Mouse (Mus musculus): ENCODE data around the gene Stk10.

The Stk10 gene

DNA sequence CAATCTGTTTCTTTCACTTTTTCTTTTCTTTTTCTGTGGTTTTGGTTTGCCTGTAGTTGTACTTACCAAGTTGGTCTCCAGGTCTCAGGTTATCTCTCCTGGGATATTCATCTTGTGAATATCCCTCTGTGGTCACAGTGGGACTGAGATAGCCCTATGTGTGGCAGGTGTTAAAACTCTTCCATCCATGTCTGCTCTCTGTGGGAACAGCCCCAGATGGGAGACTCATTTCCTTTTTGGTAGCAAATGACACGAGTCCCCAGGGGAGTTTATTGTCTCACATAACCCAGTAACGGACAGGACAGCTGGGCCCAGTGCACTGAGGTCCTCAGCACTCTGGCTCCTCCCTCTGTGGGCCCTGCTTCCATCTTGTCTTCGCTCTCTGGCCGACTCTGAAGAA lies 17.0 kb downstream of the Stk10 start:
- no peak for DNase-seq (ENCODE audit: low spot score)

DNA sequence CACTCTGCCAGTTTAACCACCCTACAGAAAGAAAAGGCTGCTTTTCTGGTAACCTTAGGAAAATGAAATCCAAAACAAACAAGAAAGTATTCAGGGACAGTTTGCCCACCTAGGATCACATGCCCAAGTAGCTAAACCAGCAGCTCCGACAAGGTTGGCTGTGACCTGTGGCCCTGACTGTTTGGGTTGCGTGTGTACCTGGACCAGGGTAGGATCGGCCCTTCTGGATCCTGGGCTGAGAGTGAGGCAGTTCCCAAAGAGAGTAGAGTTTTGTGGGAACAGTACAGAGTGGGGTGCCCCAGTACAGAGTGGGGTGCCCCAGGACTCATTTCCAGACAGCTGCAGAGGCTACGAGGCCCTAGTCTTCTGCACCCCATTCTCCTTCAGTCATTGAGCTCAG lies 18.0 kb downstream of the Stk10 start:
- no peak for DNase-seq (ENCODE audit: low spot score)

DNA sequence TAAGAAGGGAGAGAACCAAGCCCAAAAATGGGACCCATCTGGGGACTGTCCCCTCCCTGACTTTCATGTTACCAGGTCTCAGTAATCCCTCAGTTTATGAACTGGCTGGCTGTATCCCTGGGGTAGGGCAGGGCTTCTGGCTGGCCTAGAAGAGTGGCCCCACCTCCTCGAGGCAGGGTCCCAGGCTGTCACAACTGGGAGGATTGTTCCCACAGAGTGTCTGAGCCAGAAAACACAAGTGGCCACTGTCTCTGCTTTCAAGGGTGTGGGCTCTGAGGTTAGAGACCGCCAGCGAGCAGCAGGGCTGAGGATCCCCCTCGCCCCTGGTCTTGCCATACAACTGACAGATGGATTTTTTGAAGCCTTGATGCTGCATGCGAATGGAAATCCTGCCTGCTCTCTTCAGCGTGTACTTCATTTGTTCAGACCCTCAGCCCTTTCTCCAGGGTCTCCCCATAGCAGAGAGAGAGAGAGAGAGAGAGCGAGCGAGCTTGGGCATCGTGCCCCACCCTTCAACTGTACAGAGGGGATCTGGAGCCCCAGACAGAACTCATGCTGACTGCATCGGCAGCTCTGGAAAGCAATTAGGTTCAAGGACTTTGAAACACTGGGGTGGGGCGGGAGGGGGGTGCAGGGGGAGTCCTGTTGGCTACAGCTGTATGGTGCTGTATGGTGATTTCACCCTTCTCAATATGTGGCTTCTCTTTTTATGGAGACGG lies 18.6 kb downstream of the Stk10 start:
- DNase-seq (ENCODE audit: low spot score), result no peak

DNA sequence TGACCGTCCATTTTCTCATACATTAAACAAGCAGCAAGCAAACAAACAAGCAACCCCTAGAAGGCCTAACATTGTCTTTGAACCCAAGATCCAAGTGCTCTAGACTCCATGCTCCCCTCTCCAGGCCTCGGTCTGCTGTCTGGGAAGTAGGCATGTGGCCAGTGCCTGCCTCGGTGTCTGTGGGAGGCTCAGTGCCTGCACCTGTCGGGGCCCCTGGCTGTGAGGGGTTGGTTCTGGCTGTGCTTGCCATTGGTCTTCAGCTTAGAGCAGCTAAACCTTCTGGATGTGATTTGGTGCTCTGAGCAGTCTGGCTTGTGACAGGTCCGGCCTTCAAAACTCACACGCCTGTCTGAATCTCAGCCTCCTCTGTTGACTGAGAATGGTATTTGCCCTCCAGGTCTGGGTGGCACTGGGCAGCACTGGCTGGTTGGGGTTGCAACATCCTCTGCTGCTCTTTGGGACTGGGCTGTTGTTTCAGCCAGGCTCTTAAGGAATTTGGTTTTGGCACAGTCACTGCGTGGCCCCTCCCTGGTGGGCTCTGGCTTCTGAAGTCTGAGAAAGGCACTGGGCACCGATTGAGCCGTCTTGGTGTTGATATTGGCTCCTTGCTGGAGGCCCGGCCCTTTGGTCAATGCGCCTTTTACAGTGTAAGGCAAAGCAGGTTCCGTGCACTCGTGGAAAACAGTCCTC lies 19.4 kb downstream of the Stk10 start:
- DNase-seq (ENCODE audit: low spot score), result no peak

DNA sequence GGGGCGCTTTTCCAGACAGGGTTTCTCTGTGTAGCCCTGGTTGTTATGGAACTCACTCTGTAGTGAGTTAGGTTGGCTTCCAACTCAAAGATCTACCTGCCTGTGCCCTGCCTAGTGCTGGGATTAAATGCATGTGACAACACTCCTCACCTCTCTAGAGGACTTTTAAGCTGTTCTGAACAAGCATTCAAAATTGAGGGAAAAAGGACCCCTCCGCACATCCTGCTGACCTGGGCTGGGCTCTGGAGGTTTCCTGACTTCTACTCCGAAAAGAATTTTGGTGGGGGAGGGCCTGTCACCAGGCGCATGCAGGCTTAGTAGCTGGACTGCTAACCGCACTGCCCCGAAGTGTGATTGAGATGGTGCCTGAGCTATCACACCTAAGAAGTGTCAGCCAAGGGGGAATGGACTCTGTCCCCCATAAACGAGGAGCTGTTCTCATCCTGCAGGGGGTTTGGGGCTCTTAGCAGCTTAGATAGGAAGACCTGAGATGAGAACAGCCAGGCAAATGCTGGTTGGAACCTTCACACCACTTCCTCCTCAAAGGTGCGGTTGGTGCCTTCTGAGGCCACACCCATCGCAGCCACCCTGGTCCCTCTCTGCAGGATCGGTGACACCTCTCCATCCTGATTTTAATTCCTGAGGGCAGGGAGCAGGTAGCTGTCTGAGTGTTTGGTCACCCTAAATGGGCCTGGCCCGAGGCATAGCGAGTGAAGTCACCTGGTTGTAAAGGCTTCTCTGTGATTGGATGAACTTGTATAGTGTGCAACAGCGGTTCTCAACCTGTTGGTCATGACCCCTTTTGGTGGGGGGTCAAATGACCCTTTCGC lies 20.4 kb downstream of the Stk10 start:
- DNase-seq (ENCODE audit: low spot score), result no peak

DNA sequence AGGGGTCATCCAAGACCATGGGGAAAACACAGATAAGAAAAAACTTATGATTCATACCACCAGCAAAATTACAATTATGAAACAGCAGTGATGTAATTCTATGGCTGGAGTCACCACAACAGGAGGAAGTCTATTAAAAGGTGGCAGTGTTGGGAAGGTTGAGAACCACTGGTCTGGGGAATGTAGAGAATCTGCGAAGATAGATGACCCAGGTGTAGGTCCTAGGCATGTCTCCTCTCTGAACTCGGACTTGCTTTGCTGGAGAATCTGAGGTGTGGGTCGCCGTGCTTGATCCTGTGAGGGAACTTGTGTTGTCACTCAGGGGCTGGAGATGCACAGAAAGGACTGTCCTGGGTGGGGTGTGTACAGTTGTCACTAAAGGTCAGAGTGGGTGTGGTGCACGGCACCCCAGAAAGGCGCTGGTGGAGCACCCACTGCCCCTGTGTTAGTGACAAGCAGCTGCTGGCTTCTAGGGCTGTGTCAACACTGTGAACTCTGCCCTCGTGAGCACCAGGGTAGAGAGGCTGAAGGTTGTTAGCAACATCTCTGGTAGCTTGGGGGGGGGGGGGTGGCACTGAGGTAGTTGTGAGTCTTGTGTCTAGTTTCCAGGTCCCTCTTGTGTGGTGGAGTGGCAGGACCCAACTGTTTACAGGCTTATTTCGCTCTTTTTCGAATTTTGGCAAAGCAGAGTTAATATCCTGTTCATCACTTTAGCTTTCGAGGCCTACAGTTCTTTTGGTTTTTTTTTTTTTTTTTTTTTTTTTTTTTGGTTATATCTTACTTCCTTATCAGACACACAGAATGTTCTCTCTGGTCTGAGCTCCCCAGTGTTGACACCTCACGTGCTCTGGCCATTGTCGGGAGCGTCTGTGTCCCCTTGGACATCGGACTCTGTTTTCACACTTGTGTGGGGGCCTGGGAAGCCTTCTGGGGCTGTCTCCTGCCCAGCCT lies 21.3 kb downstream of the Stk10 start:
- no peak for DNase-seq (ENCODE audit: low spot score)

DNA sequence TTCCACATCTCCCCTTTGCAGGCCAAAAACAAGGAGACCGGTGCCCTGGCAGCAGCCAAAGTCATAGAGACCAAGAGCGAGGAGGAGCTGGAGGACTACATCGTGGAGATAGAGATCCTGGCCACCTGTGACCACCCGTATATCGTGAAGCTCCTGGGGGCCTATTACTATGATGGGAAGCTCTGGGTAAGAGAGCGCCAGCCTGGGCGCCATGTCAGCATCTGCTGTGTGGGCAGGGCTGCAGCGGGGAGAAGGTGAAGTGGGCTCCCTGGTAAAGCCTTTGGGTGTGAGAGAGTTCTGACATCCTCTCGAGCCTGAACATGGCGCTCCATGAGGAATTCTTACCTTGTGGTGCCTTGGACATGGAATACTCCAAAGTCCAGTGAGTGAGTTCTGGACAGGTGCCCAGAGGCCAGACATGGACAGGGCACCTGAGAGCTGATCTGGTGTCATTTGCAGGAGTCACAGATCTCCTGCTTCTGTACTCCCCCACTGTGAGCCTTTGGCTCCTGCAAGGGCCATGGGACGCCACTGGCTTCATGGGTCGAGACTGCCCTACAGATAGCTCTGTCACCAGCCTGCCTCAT lies 22.1 kb downstream of the Stk10 start:
- DNase-seq (ENCODE audit: low spot score), result no peak

DNA sequence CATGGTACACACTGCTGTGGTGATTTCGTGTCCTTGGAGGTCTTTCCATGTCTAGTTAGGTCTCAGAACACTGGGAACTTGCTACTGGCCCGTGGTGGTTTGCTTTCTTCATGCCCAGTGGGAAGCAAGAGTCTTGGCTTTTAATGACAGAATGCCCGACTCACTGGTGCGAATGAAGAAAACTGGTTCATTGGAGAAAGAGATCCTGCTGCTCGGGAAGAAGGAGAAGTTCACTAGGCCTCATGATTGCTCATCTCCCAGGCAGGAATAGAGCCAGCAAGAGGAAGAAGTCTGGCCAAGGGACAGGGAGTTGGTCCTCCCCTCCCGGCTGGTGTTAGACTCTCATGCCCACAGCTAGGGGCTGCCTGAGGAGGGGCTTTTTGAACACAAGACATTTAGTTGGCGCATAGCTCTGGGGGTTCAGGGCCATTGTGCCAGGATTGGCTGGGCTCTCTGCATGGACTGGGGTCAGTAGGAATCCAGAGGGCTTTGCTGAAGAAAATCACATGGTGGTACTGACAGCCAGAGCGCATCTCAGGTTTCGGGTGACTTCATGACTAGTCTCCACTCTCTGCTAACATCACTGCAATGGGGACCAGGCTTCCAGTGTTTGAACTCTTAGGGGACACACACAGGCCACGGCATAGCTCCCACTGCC lies 23.4 kb downstream of the Stk10 start:
- DNase-seq (ENCODE audit: low spot score), result no peak

DNA sequence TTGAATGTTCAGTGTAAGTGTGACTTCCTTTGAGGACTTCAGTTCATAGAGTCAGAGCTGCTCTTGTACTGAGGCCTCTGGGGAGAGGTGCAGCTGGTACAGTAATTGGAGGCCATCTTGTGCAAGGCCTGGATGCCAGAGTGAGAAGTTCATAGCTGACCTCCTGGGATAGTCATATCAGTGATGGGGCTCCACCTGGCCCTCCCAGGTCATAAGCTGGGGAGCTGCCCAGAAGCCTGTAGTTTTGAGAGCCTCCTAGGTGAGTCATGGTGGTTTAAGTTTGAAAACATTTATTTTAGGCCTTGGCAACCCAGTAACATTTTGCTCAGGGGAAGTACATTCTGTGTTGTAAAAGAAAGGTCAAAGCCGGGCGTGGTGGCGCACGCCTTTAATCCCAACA lies 24.9 kb downstream of the Stk10 start:
- no peak for DNase-seq (ENCODE audit: low spot score)

DNA sequence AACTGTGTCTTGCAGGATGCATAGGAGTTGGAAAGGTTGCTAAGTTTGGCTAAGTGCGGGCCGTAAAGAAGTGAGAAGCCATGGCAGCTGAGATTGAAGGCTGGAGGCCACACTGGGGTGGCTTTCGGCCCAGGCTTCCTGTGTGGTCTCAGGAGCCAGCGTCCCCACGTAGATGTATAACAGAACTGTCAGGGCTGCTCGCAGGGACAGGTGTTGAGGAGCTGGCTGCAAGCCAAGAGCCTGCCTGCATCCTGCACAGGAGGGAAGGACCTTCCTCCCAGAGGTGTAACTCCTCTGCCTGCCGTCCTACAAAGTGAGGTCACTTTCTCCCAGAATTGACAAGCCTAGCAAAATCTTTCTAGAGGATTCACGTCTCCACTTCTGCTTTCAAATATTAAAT lies 25.6 kb downstream of the Stk10 start:
- DNase-seq (ENCODE audit: low spot score), result no peak

DNA sequence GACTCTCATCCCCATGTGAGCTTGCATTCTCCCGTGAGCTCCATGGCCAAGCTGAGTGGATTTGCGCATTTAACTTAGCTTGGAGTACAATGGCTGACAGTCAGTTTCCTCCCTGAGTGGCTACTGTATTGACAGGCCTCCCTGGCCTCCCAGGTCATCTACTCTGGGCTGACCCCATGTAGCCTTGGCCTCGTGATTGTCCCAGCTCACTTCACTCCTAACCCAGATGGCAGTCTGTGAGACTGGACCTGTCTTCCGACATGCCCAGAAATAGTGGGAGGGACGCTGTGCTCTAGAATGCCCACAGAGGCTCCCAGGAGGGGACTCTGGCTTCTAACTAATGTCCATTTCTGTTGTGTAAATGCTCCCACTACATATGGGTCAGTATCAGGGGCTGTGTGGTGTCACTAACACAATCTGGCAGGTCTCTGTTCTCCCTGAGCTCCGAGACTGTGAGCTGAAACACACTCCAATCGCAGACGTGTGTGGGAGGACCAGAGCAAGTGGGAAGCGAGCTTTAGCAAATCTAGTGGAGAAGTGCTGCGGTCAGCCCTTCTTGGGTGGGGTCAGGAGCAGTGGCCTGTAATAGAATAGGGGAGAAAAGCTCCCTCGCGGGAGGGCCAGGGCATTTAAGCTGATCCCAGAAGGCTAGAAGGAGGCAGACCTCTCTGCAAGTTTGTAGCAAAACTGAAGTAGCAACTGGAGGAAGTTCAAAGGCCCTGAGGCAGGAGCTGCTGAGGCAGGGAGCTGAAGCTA lies 27.1 kb downstream of the Stk10 start:
- DNase-seq (ENCODE audit: low spot score), result no peak

DNA sequence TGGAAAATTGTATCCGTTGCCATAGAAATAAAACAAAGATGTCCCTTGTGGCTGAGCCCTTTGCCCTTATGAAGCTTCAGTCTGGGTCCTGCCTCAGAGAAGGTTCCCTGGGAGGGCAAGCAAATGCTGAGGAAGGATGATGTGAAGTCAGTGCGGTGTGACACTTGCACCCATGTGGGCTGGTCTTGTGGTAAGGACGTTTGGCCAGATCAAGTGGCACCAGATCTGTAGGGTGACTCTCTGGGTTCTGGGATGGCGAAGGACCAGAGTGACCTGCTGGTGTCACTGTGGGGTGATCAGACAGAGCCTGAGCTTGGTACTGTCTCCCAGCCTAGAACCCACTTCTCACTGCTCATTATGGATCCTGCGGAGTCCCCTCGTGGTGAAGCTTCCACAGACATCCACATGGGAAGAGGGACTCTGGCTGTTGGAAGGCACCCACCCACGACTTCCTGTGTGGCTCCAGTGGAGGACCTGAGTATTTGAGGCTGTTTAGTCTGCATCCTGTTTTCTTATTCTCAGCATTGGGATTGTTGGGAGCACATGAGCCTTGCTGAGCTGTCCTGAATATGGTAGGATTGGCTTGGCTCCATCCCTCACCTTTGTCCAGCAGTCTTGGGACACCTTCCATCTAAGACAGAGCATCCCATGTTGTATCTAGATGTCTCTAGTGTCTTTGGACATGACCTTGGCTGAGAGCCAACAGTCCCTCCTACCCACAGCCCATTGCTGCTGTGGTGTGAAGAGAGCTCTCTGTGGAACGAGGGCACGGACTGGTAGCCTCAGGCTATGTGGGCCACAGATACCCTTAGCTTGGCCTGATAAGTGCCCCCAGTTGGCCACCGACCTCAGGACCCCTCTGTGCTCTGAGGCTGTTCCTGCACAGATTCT lies 28.6 kb downstream of the Stk10 start:
- DNase-seq (ENCODE audit: low spot score), result no peak

DNA sequence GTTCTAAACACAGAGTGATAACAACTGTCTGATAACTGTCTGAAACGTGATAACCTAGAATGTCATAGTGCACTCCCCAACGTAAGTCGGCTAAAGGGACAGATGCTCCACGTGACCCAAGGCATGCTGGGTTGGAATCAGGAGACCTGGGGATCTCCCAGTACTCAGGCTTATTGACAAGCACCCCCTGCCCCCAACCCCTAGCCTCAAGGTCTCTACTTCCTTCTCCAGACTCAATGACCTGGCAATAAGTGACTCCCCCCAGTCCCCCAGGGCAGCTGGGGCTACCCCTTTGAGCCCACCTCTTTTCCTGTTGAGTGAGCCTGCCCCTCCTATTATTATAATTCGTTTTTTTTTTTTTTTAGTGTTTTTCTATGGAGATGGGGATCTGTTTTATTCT lies 29.6 kb downstream of the Stk10 start:
- no peak for DNase-seq (ENCODE audit: low spot score)

DNA sequence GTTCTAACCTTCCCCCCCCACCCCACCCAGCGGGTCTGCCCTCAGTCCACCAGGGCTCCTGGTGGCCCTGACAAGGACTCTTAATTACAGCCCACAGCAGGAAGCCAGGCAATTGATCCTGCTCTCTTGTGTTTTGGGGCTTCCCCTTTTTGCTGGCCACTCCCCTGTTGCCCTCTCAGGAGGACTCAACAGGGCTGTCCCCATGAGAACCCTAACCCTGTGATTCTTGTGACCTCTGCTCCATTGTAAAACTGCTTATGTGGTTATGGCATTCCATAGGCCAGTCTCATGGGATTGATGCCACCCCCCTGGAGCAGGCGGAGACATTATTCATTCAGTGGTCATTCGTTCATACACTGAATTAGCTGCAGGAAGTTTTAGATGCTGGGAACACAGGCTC lies 30.6 kb downstream of the Stk10 start:
- no peak for DNase-seq (ENCODE audit: low spot score)

DNA sequence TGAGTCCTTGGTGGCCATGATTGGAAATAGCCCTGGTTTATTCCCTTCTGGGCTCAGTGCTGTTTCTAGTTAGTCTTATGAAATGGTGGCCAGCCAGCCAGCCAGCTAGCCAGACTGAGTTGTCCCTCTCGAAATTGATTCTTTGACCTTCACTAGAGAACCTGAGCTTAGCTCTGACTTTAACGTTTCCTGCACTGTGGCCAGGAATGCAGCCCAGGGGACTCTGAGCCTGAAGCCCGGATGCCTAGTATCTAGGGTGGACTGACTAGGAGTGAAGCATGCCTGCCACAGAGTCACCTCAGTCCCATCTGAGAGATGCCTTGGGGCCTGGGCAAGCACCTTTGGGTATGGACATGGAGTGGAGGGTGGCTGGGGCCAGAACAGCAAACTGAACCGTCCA lies 31.5 kb downstream of the Stk10 start:
- DNase-seq (ENCODE audit: low spot score), result no peak

DNA sequence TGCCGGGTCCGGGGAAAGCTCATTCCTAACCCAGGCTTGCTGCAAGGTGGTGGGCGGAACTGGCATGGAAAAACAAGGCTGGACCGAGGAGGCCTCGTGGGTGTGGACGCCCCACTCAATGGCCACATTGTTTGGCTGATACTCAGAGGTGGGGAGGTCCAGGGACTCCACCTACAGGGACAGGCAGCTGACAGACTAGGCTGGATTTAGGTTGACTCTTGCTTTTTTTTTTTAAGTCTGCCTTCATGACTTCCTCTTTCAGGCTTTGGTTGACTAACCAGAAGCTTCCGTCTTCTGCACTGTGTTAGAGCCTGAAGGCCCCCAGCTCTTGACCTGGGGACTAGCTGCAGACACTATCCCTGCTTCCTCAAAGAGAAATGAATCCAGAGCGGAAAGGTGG lies 32.0 kb downstream of the Stk10 start:
- DNase-seq (ENCODE audit: low spot score), result no peak

DNA sequence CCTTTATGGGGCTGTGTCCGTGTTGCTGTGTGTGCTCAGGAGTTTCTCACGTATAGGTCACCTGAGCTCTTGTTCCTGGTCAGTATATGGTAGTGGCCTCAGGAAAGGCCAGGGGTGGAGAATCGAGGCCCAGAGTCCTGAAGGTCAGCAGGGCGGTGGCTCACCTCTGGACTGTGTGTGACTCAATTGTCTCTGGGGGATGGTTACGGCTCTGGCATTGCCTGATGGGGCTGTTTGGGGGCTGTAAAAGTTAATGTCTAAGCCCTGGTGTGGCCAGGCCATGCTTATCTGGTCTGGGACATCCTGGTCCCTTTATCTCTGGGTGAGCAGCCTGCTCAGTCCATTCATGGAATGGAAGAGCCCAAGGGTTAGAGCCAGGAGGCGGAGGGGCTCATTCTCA lies 33.1 kb downstream of the Stk10 start:
- DNase-seq (ENCODE audit: low spot score), result no peak

DNA sequence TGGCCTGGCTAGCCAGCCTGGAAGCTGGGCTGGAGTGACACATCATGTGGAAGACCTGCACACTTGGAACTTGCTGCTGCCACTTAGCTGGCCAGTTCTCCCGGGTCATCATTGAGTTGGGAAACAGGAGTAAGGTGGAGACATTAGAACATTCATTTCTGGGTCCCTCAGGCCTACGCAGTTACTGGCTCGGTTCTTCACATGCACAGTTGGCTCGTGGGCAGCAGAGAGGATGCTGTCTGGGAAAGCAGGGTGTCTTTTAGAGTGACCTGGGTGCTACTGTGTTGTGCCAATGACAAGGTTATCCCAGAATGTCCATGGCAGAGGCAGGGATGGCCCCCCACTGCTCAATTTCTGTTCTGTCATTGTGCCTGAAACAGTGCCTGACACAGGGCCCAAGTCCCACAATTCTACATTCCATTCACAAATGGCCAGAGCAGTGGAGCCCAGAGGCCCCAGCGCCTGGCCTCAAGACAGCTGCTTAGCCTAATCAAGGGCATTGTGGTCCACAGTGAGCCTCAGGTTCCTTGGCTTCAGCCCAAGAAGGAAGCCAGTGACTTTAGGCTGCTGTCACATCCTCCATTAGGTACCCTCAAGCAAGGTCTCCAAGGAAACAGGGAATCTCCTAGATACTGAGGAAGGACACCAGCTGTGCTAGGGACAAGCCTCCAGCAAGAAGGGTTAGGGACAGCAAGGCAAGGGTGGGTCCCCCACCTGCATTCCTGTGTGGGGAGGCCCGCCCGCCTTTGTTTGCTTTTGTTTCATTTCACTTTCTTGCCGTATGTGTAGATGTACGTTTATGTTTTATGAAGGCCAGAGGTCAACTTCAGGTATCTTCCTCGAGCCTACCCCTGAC lies 34.1 kb downstream of the Stk10 start:
- DNase-seq (ENCODE audit: low spot score), result no peak

All from urinary bladder, postnatal 14 days (tissue).